Mouse (Mus musculus) spleen, postnatal 36 days (tissue): ENCODE data around the gene Myo7a.

Experiments
- DNase-seq, 2 experiments: peaks; one replicate each; pipeline ENCODE4 v3.0.0; 2022; ENCODE audit warnings: low spot score in 2 of 2, mixed read lengths in 1 of 2

The Myo7a gene

GRCm38 (mm10) chr7:98119179-98119960 is at the start of gene Myo7a:
Myo7a (minus strand) TSS chr7:98119524.
- DNase-seq, result no peak

- peak; percentile 61 to 63 for DNase-seq
These were observed 45.7 kb upstream of the Myo7a start for GRCm38 (mm10) chr7:98164999-98165528.

GRCm38 (mm10) chr7:98164382-98164998 is 45.2 kb upstream of the Myo7a start:
- no peak for DNase-seq

GRCm38 (mm10) chr7:98163700-98164099 is 44.4 kb upstream of the Myo7a start:
- DNase-seq, result no peak

GRCm38 (mm10) chr7:98162239-98162638 is 42.9 kb upstream of the Myo7a start:
- DNase-seq, result no peak

GRCm38 (mm10) chr7:98160041-98160740 is 40.9 kb upstream of the Myo7a start:
- no peak for DNase-seq

- no peak for DNase-seq
These were observed 39.2 kb upstream of the Myo7a start for GRCm38 (mm10) chr7:98158481-98158880.

GRCm38 (mm10) chr7:98157636-98158332 is 38.5 kb upstream of the Myo7a start:
- DNase-seq, result no peak

GRCm38 (mm10) chr7:98156280-98156665 is 36.9 kb upstream of the Myo7a start:
- no peak for DNase-seq

- peak; percentile 54 to 56 for DNase-seq
These were observed 36.4 kb upstream of the Myo7a start for GRCm38 (mm10) chr7:98155546-98156279.

GRCm38 (mm10) chr7:98153892-98154291 is 34.6 kb upstream of the Myo7a start:
- no peak for DNase-seq

GRCm38 (mm10) chr7:98153345-98153744 is 34.0 kb upstream of the Myo7a start:
- no peak for DNase-seq

- DNase-seq, result no peak
These were observed 33.1 kb upstream of the Myo7a start for GRCm38 (mm10) chr7:98152400-98152799.

GRCm38 (mm10) chr7:98150525-98150924 is 31.2 kb upstream of the Myo7a start:
- no peak for DNase-seq

- no peak for DNase-seq
These were observed 30.5 kb upstream of the Myo7a start for GRCm38 (mm10) chr7:98149802-98150201.

- no peak for DNase-seq
These were observed 29.5 kb upstream of the Myo7a start for GRCm38 (mm10) chr7:98148721-98149407.

GRCm38 (mm10) chr7:98147766-98148165 is 28.4 kb upstream of the Myo7a start:
- no peak for DNase-seq

- DNase-seq, result no peak
These were observed 27.1 kb upstream of the Myo7a start for GRCm38 (mm10) chr7:98146447-98146845.

- DNase-seq, result no peak
These were observed 26.6 kb upstream of the Myo7a start for GRCm38 (mm10) chr7:98145842-98146446.

- no peak for DNase-seq
These were observed 26.1 kb upstream of the Myo7a start, which contains the start of gene Omp for GRCm38 (mm10) chr7:98145402-98145801. Omp (minus strand) TSS chr7:98145502.
